Mouse (Mus musculus) myocyte (in vitro differentiated cells): ENCODE data around the gene Fam169a. TPM values are rescaled to one million over a fixed set of nuclear protein-coding genes. Genes with fewer than 3 reads are reported as not detected.

ENCODE experiments used
- H3K27me3 ChIP-seq: one replicate; pipeline ENCODE4 v1.6.1; 2011; ENCODE audit not compliant: control insufficient read depth, insufficient read depth, insufficient read length
- H3K36me3 ChIP-seq: one replicate; pipeline ENCODE4 v1.6.1; 2011; ENCODE audit not compliant: control insufficient read depth, insufficient read depth
- H3K4me2 ChIP-seq: one replicate; pipeline ENCODE4 v1.6.1; 2011; ENCODE audit warnings: low read depth, control low read depth
- H3K4me3 ChIP-seq: one replicate; pipeline ENCODE4 v1.5.1; 2011; ENCODE audit warnings: mild to moderate bottlenecking, control low read depth, moderate library complexity
- H3K79me2 ChIP-seq: one replicate; pipeline ENCODE4 v1.6.1; 2011; ENCODE audit not compliant: control insufficient read depth, insufficient read depth
- H3ac ChIP-seq: one replicate; pipeline ENCODE4 v1.6.1; 2011; ENCODE audit not compliant: control insufficient read depth, insufficient read length
- CEBPB ChIP-seq: IDR thresholded peaks from 2 replicates; pipeline ENCODE4 v1.6.1; 2011; ENCODE audit warnings: mild to moderate bottlenecking, moderate library complexity; ENCODE audit not compliant: poor library complexity, insufficient read depth, severe bottlenecking
- E2F4 ChIP-seq: IDR thresholded peaks from one replicate; pipeline ENCODE4 v1.6.1; 2011; ENCODE audit warnings: mild to moderate bottlenecking, control low read depth, moderate library complexity; ENCODE audit not compliant: insufficient read depth
- MAX ChIP-seq: IDR thresholded peaks from one replicate; pipeline ENCODE4 v1.6.1; 2011; ENCODE audit warnings: low read depth, mild to moderate bottlenecking, control low read depth
- MYOG ChIP-seq, 3 experiments: IDR thresholded peaks; one replicate each; pipeline ENCODE4 v1.6.1; 2011; ENCODE audit warnings: control low read depth in 2 of 3, low read depth in 2 of 3, mild to moderate bottlenecking in 2 of 3; ENCODE audit not compliant: insufficient read length in 2 of 3, control insufficient read depth in 1 of 3, insufficient read depth in 1 of 3
- REST ChIP-seq: IDR thresholded peaks from one replicate; pipeline ENCODE4 v1.6.1; 2011; ENCODE audit warnings: mild to moderate bottlenecking, control low read depth, moderate library complexity; ENCODE audit not compliant: insufficient read depth, insufficient read length
- USF1 ChIP-seq: IDR thresholded peaks from one replicate; pipeline ENCODE4 v1.6.1; 2011; ENCODE audit warnings: low read depth, mild to moderate bottlenecking, control low read depth, moderate library complexity
- polyA plus RNA-seq: library from polyadenylated mRNA; unstranded; fragments of >200 nt; fragmentation: generic; extraction: Trizol; gene quantifications from one replicate; pipeline ENCODE4 v1.2.1, GENCODE M21; 2012; ENCODE audit warnings: missing spikeins

Gene Fam169a
- polyA plus RNA-seq, 1 experiment = 0.08 TPM

DNA sequence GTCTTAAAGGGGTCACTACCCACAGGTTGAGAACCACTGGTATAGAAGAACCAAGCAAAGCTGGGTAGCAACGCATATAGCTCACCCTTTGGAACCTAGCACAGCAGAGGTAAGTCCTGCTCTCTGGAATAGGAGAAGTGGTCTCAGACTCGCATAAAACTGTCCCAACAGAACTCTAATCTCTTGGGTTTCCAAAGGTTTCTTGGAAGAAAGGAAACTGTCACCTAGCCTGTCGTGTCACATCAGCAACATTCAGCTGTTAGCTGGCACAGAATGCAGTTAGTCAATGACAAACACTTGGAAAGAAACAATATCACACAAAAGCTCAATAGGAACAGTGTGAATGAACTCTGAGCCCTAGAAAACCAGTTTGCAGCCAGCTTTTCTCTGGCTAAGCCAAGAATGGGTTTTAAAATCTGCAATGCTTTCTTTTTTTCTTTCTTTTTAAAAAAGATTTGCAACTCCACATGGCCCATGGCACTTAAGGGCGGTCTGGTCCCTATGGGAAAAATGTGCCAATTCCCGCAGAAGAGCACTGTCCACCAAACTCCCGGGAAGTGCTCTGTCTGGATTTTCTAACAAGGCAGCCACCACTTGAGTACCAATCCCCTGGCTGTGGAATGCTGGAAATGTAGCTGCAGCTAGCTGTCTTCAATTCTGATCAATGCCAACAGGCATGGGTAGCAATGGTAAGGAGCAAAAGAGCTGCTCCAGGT is 113.2 kb downstream of the Fam169a start:
- Histone ChIP-seq H3K4me3 (no peak overlapping the region), H3K27me3 (no peaks in the 10 kb centered on the region), H3K36me3 (peaks cover 26% of the 10 kb centered on the region), H3K79me2 (no peaks in the 10 kb centered on the region), H3ac (no peak overlapping the region), H3K4me2 (no peak overlapping the region)
- no peak for TF ChIP-seq MAX
- TF ChIP-seq E2F4 = no peak
- TF ChIP-seq REST = no peak
- TF ChIP-seq USF1 = no peak
- no peak for TF ChIP-seq CEBPB
- no peak for TF ChIP-seq MYOG (IDR thresholded peaks at IDR 0.05; ENCODE audit: control insufficient read depth in 1 of 3, insufficient read depth in 1 of 3, insufficient read length in 2 of 3, low read depth in 2 of 3)

Other genes starting within 250 kb of the Fam169a start
- gene Gcnt4, start 142.6 kb upstream of the Fam169a start, polyA plus RNA-seq = 3.1 TPM
- gene 1700029F12Rik, start 32.9 kb upstream of the Fam169a start, polyA plus RNA-seq = not detected
- gene Gm6169, start 32.0 kb downstream of the Fam169a start, polyA plus RNA-seq = 6.3 TPM
- 20.9 TPM for gene Gfm2, start 70.7 kb downstream of the Fam169a start, polyA plus RNA-seq
- 114 TPM for gene Nsa2, start 70.7 kb downstream of the Fam169a start, polyA plus RNA-seq
- gene Hexb, start 131.1 kb downstream of the Fam169a start, polyA plus RNA-seq = 30.9 TPM
- 21.1 TPM for gene Enc1, start 173.8 kb downstream of the Fam169a start, polyA plus RNA-seq